Mouse (Mus musculus) monocyte, adult 2 months (primary cell): ENCODE results near the gene Rpl5.
"Not testable (repeated sequence)": the region's sequence is repeated elsewhere in the genome, so short reads cannot be mapped to it uniquely, and the experiment has no call there.

ENCODE experiments used
- DNase-seq, 2 experiments: peaks; one replicate each; pipeline ENCODE4 v3.0.0; 2022; ENCODE audit warnings: low spot score in 2 of 2, low read depth in 1 of 2

Gene Rpl5

GRCm38 (mm10) chr5:107896265-107896664, 4.0 kb upstream of the Rpl5 start:
- DNase-seq, result no peak

- DNase-seq, result no peak
Observed at GRCm38 (mm10) chr5:107901014-107901615, 813 bp downstream of the Rpl5 start.

- DNase-seq, result no peak
Observed at GRCm38 (mm10) chr5:107904325-107904724, 4.0 kb downstream of the Rpl5 start.

GRCm38 (mm10) chr5:107908514-107909110, 8.3 kb downstream of the Rpl5 start:
- no peak for DNase-seq

GRCm38 (mm10) chr5:107909668-107910067, 9.4 kb downstream of the Rpl5 start:
- no peak for DNase-seq

GRCm38 (mm10) chr5:107910084-107910616, 9.8 kb downstream of the Rpl5 start:
- no peak for DNase-seq

- no peak for DNase-seq
Observed at GRCm38 (mm10) chr5:107911012-107911411, 10.7 kb downstream of the Rpl5 start.

GRCm38 (mm10) chr5:107915280-107915679, 15.0 kb downstream of the Rpl5 start:
- DNase-seq, result no peak

- DNase-seq, result no peak
Observed at GRCm38 (mm10) chr5:107921400-107922252, 21.3 kb downstream of the Rpl5 start.

GRCm38 (mm10) chr5:107922836-107923235, 22.5 kb downstream of the Rpl5 start:
- DNase-seq, result no peak

- no peak for DNase-seq
Observed at GRCm38 (mm10) chr5:107924564-107924963, 24.3 kb downstream of the Rpl5 start.

- DNase-seq, result no peak
Observed at GRCm38 (mm10) chr5:107926550-107927249, 26.4 kb downstream of the Rpl5 start.

GRCm38 (mm10) chr5:107932556-107932955, 32.3 kb downstream of the Rpl5 start:
- DNase-seq, result no peak

- no peak for DNase-seq
Observed at GRCm38 (mm10) chr5:107933202-107933974, 33.1 kb downstream of the Rpl5 start.

- no peak for DNase-seq
Observed at GRCm38 (mm10) chr5:107934770-107935543, 34.7 kb downstream of the Rpl5 start.

GRCm38 (mm10) chr5:107936625-107937389, 36.5 kb downstream of the Rpl5 start:
- DNase-seq, result no peak

GRCm38 (mm10) chr5:107938483-107938882, 38.2 kb downstream of the Rpl5 start:
- not testable (repeated sequence) for DNase-seq

GRCm38 (mm10) chr5:107938886-107939285, 38.6 kb downstream of the Rpl5 start:
- DNase-seq, result no peak

GRCm38 (mm10) chr5:107939701-107940100, 39.4 kb downstream of the Rpl5 start:
- no peak for DNase-seq
